Mouse (Mus musculus) hindbrain, postnatal 0 days (tissue): ENCODE results near the gene Thtpa. TPM values are rescaled to one million over a fixed set of nuclear protein-coding genes. Genes with fewer than 3 reads are reported as not detected.
A peak's percentile ranks its signal among the peaks of the same experiment; 100 is the strongest.

ENCODE experiments used
- ATAC-seq: fragments of 200-750 bp; cut with Nextera tagmentation; 2 replicates; pipeline ENCODE4 v1.8.0; 2017; ENCODE audit warnings: mild to moderate bottlenecking, moderate TSS enrichment, moderate library complexity
- DNase-seq: peaks from one replicate; pipeline ENCODE4 v3.0.0-alpha.2; 2015; ENCODE audit warnings: low spot score
- H3K27ac ChIP-seq: fragments of 300-500 bp; sonication (generic); 2 replicates; pipeline ENCODE4 v1.5.1; 2014; ENCODE audit warnings: mild to moderate bottlenecking
- H3K27me3 ChIP-seq: fragments of 300-500 bp; sonication (generic); 2 replicates; pipeline ENCODE4 v1.6.1; 2014; ENCODE audit warnings: low read length, mixed read lengths; ENCODE audit not compliant: insufficient read depth
- H3K36me3 ChIP-seq: fragments of 300-500 bp; sonication (generic); 2 replicates; pipeline ENCODE4 v1.6.1; 2014; ENCODE audit warnings: low read length, mixed read lengths; ENCODE audit not compliant: insufficient read depth
- H3K4me1 ChIP-seq: fragments of 300-500 bp; sonication (generic); 2 replicates; pipeline ENCODE4 v1.6.1; 2014; ENCODE audit warnings: antibody characterized with exemption, low read length, mixed read lengths; ENCODE audit not compliant: insufficient read depth
- H3K4me2 ChIP-seq: fragments of 300-500 bp; sonication (generic); 2 replicates; pipeline ENCODE4 v1.6.1; 2014; ENCODE audit warnings: low read depth, mild to moderate bottlenecking, low read length, moderate library complexity, mixed read lengths
- H3K4me3 ChIP-seq: fragments of 300-500 bp; sonication (generic); 2 replicates; pipeline ENCODE4 v1.5.1; 2014; ENCODE audit warnings: low read length
- H3K9ac ChIP-seq: fragments of 300-500 bp; sonication (generic); replicated peaks from 2 replicates; pipeline ENCODE4 v1.6.1; 2014; ENCODE audit warnings: mild to moderate bottlenecking, low read length, moderate library complexity, mixed read lengths
- H3K9me3 ChIP-seq: fragments of 300-500 bp; sonication (generic); 2 replicates; pipeline ENCODE4 v1.6.1; 2016; ENCODE audit warnings: low read length, mixed read lengths
- CTCF ChIP-seq: IDR thresholded peaks from 2 replicates; pipeline ENCODE4 v1.5.1; 2016; ENCODE audit warnings: antibody characterized with exemption, control low read depth, low read depth
- WGBS: fragments of 180-500 bp; shearing (Covaris S2); extraction: QIAGEN DNeasy Blood & Tissue Kit; methylation state at CpG from one replicate; pipeline ENCODE4 v1.1.7; 2014; 5-methylcytosine and 5-hydroxymethylcytosine counted together
- polyA plus RNA-seq: library from polyadenylated mRNA; unstranded; fragments of >200 nt; fragmentation: Nextera tagmentation; extraction: Ambion mirVana; gene quantifications from 2 replicates; pipeline ENCODE4 v1.2.1, GENCODE M21; 2015
- total RNA-seq: library from RNA; depleted of rRNA; stranded (reverse); fragments of >200 nt; gene quantifications from 2 replicates; pipeline ENCODE4 v1.2.3, GENCODE M21; 2014

Gene Thtpa
- total and polyA plus RNA-seq, 2 experiments from 2014 or later = 32.8 to 44.1 TPM

- ATAC-seq (no peak), DNase-seq (no peak)
- no peaks in the 10 kb centered on the region for H3K36me3 ChIP-seq
- no peak overlapping the region for H3K4me3 ChIP-seq
- no peak for TF ChIP-seq CTCF
- H3K4me1 ChIP-seq = peaks cover 13% of the 10 kb centered on the region; the same call in 1 of the 2 replicates
- WGBS = 77% methylated on average over 15 of the region's 15 CpGs
- H3K9ac ChIP-seq = no peak overlapping the region
- H3K27me3 ChIP-seq = no peaks in the 10 kb centered on the region
- H3K9me3 ChIP-seq = no peaks in the 10 kb centered on the region
- H3K4me2 ChIP-seq = no peak overlapping the region
- no peak overlapping the region for H3K27ac ChIP-seq
Measured at GRCm38 (mm10) chr14:55102253-55102785, 7.7 kb downstream of the Thtpa start.

GRCm38 (mm10) chr14:55104365-55104764 is 9.8 kb downstream of the Thtpa start:
- H3K9ac ChIP-seq = no peak overlapping the region
- no peaks in the 10 kb centered on the region for H3K27me3 ChIP-seq
- no peaks in the 10 kb centered on the region for H3K36me3 ChIP-seq
- H3K4me2 ChIP-seq = no peak overlapping the region
- H3K27ac ChIP-seq = no peak overlapping the region
- peaks cover 24% of the 10 kb centered on the region for H3K4me1 ChIP-seq
- DNase-seq = no peak
- WGBS = 85% methylated on average over 18 of the region's 18 CpGs
- no peak overlapping the region for H3K4me3 ChIP-seq
- no peak for TF ChIP-seq CTCF
- ATAC-seq = no peak
- H3K9me3 ChIP-seq = no peaks in the 10 kb centered on the region

- ATAC-seq = no peak
- Histone ChIP-seq H3K4me2 (peak overlapping the region; percentile 82), H3K27me3 (no peaks in the 10 kb centered on the region), H3K36me3 (no peaks in the 10 kb centered on the region), H3K9ac (peak overlapping the region; percentile 56), H3K4me1 (peaks cover 30% of the 10 kb centered on the region), H3K9me3 (no peaks in the 10 kb centered on the region), H3K4me3 (peak overlapping the region; percentile 30), H3K27ac (peak overlapping the region; percentile 62; the same call in 1 of the 2 replicates)
- DNase-seq = no peak
- no peak for TF ChIP-seq CTCF
- 8% methylated on average over 7 of the region's 7 CpGs for WGBS
Measured at GRCm38 (mm10) chr14:55105386-55105785, 10.8 kb downstream of the Thtpa start.

- Histone ChIP-seq H3K4me2 (peak within 1 kb of the TSS; percentile 82), H3K4me3 (peak within 1 kb of the TSS; percentile 30), H3K4me1 (peaks cover 30% of the 10 kb centered on the region), H3K27me3 (no peaks in the 10 kb centered on the region), H3K9ac (peak within 1 kb of the TSS; percentile 56), H3K27ac (peak within 1 kb of the TSS; percentile 62), H3K36me3 (no peaks in the 10 kb centered on the region), H3K9me3 (no peaks in the 10 kb centered on the region)
- 1% methylated on average over 39 of the region's 39 CpGs for WGBS
- peak; percentile 50 for ATAC-seq
- TF ChIP-seq CTCF = peak; percentile 50
- DNase-seq = peak; percentile 90
Measured at GRCm38 (mm10) chr14:55105836-55106809, 11.5 kb downstream of the Thtpa start, which contains the start of gene Ap1g2. Ap1g2 (minus strand) TSS chr14:55106593.

GRCm38 (mm10) chr14:55106990-55107389 is 12.4 kb downstream of the Thtpa start:
- 61% methylated on average over 8 of the region's 8 CpGs for WGBS
- ATAC-seq (no peak), DNase-seq (no peak)
- no peak overlapping the region for H3K4me3 ChIP-seq
- no peaks in the 10 kb centered on the region for H3K27me3 ChIP-seq
- no peaks in the 10 kb centered on the region for H3K9me3 ChIP-seq
- H3K4me2 ChIP-seq = no peak overlapping the region
- H3K9ac ChIP-seq = no peak overlapping the region
- H3K27ac ChIP-seq = peak overlapping the region; percentile 45; the same call in 1 of the 2 replicates
- no peaks in the 10 kb centered on the region for H3K36me3 ChIP-seq
- peaks cover 30% of the 10 kb centered on the region for H3K4me1 ChIP-seq
- no peak for TF ChIP-seq CTCF

GRCm38 (mm10) chr14:55108202-55108870 is 13.8 kb downstream of the Thtpa start:
- no peaks in the 10 kb centered on the region for H3K27me3 ChIP-seq
- H3K27ac ChIP-seq = peak overlapping the region; percentile 82
- WGBS = 20% methylated on average over 8 of the region's 9 CpGs
- TF ChIP-seq CTCF = peak; percentile 30; the same call in 1 of the 2 replicates
- no peaks in the 10 kb centered on the region for H3K9me3 ChIP-seq
- DNase-seq = peak; percentile 90
- H3K9ac ChIP-seq = 0 out of 2 replicates have a peak overlapping the region, but pooled peaks have one; percentile 30
- H3K4me2 ChIP-seq = peak overlapping the region; percentile 28; the same call in 1 of the 2 replicates
- H3K36me3 ChIP-seq = no peaks in the 10 kb centered on the region
- no peak overlapping the region for H3K4me3 ChIP-seq
- H3K4me1 ChIP-seq = peaks cover 32% of the 10 kb centered on the region
- ATAC-seq = peak; percentile 86
